Comparison of ENCODE assay signal across 11 mouse cellular contexts in genomic region chr2:150929156-150929555, GRCm38 (mm10). TPM values are rescaled to one million over a fixed set of nuclear protein-coding genes. Genes with fewer than 3 reads are reported as not detected.
A peak's percentile ranks its signal among the peaks of the same experiment; 100 is the strongest.
DNase-seq lines count a peak whose midpoint lies in the region.
"Had no signal": no experiment of that assay in that cellular context is flagged by ENCODE, and none has a peak within 500 bp of the region (broad histone marks: within the 10 kb centered on the region; RNA-seq: fewer than 3 reads in every experiment).

No protein-coding gene starts in this region.

- DNase-seq in cerebellum, adult 18-20 months: peak; percentile 58 to 61
- DNase-seq in cerebellum, postnatal 4 days (ENCODE audit: low spot score in 2 of 2): no peak
- DNase-seq in cerebellum, adult 8-10 months: peak; percentile 45
- DNase-seq in cerebellum, postnatal 25 days: peak; percentile 39 to 51
- no peak for DNase-seq in adrenal gland, postnatal 36 days
- no peak for DNase-seq in heart, postnatal 4 days
- DNase-seq: adrenal gland, adult 2 months; adrenal gland, postnatal 14 days; gastrocnemius, adult 2 months; gastrocnemius, postnatal 14 days; kidney, adult 2 months had no signal

RNA-seq across cellular contexts. Expression of gene Gins1, which starts 24.0 kb away (rescaled TPM):
- total RNA-seq in adrenal gland, postnatal 36 days (2021): 1 to 10 TPM; 3.5 to 3.9 TPM
- total RNA-seq in heart, postnatal 4 days (2021): 10 to 100 TPM; 16.8 to 18.9 TPM

RNA-seq across cellular contexts. Expression of gene Abhd12, which starts 24.6 kb away (rescaled TPM):
- 10 to 100 TPM; 67.0 to 72.7 TPM for total RNA-seq in adrenal gland, postnatal 36 days (2021)
- total RNA-seq in heart, postnatal 4 days (2021): 10 to 100 TPM; 30.0 to 30.7 TPM

Comparison
In these comparisons a context has a peak if more than half of its experiments do, and no peak if none do; other contexts are left out.
1. DNase-seq: peak in cerebellum, adult 18-20 months (2 of 2), cerebellum, adult 8-10 months (single experiment) and cerebellum, postnatal 25 days (2 of 2); none in cerebellum, postnatal 4 days (0 of 2), adrenal gland, postnatal 36 days (0 of 2) and heart, postnatal 4 days (single experiment).